Mouse (Mus musculus) heart, embryonic 14.5 days (tissue): ENCODE data around the gene Abcc8. TPM values are rescaled to one million over a fixed set of nuclear protein-coding genes. Genes with fewer than 3 reads are reported as not detected.

Experiments
- ATAC-seq: fragments of 200-750 bp; cut with Nextera tagmentation; 2 replicates; pipeline ENCODE4 v1.8.0; 2017; ENCODE audit warnings: low read depth, moderate TSS enrichment; ENCODE audit not compliant: insufficient number of reproducible peaks, insufficient read depth, low FRiP score
- H3K27ac ChIP-seq, 2 experiments: fragments of 200-500 bp in 1 of 2; fragments of 300-500 bp in 1 of 2; sonication (generic) in 1 of 2; replicated peaks in 1 of 2; 2 replicates each; pipeline ENCODE4 v1.5.1; 2012 to 2014; ENCODE audit warnings: low read depth in 2 of 2, low read length in 2 of 2, control low read depth in 1 of 2, mild to moderate bottlenecking in 1 of 2, mixed read lengths in 1 of 2; ENCODE audit not compliant: control insufficient read depth in 1 of 2, insufficient read depth in 1 of 2
- H3K27me3 ChIP-seq: fragments of 300-500 bp; sonication (generic); 2 replicates; pipeline ENCODE4 v1.6.1; 2014; ENCODE audit warnings: mild to moderate bottlenecking, low read length, control low read depth; ENCODE audit not compliant: control insufficient read depth, insufficient read depth
- H3K36me3 ChIP-seq: fragments of 300-500 bp; sonication (generic); 2 replicates; pipeline ENCODE4 v1.6.1; 2014; ENCODE audit warnings: mild to moderate bottlenecking, control low read depth, low read length, mixed read lengths; ENCODE audit not compliant: control insufficient read depth, insufficient read depth
- H3K4me1 ChIP-seq, 2 experiments: fragments of 200-500 bp in 1 of 2; fragments of 300-500 bp in 1 of 2; sonication (generic) in 1 of 2; 2 replicates each; pipeline ENCODE4 v1.6.1; 2012 to 2014; ENCODE audit warnings: low read length in 2 of 2, control low read depth in 1 of 2, mixed read lengths in 1 of 2; ENCODE audit not compliant: control insufficient read depth in 2 of 2, insufficient read depth in 2 of 2
- H3K4me2 ChIP-seq: fragments of 300-500 bp; sonication (generic); 2 replicates; pipeline ENCODE4 v1.6.1; 2014; ENCODE audit warnings: mild to moderate bottlenecking, low read length
- H3K4me3 ChIP-seq, 2 experiments: fragments of 200-500 bp in 1 of 2; fragments of 300-500 bp in 1 of 2; sonication (generic) in 1 of 2; 2 replicates each; pipeline ENCODE4 v1.5.1; 2012 to 2014; ENCODE audit warnings: low read length in 2 of 2, mild to moderate bottlenecking in 2 of 2, control low read depth in 1 of 2, low read depth in 1 of 2, moderate library complexity in 1 of 2; ENCODE audit not compliant: control insufficient read depth in 1 of 2, insufficient read depth in 1 of 2
- H3K9ac ChIP-seq: fragments of 300-500 bp; sonication (generic); 2 replicates; pipeline ENCODE4 v1.6.1; 2014; ENCODE audit warnings: mild to moderate bottlenecking, low read length
- H3K9me3 ChIP-seq: fragments of 300-500 bp; sonication (generic); 2 replicates; pipeline ENCODE4 v1.6.1; 2016; ENCODE audit warnings: low read length, control low read depth; ENCODE audit not compliant: control insufficient read depth
- WGBS: fragments of 180-500 bp; shearing (Covaris S2); extraction: QIAGEN DNeasy Blood & Tissue Kit; methylation state at CpG from one replicate; pipeline ENCODE4 v1.1.7; 2014; 5-methylcytosine and 5-hydroxymethylcytosine counted together
- polyA plus RNA-seq: library from polyadenylated mRNA; unstranded; fragments of >200 nt; fragmentation: Nextera tagmentation; extraction: Ambion mirVana; gene quantifications from 2 replicates; pipeline ENCODE4 v1.2.1, GENCODE M21; 2014

Gene Abcc8
- 17.3 and 18.8 TPM in 2 replicates for polyA plus RNA-seq

- Histone ChIP-seq H3K36me3 (no peaks in the 10 kb centered on the region), H3K4me2 (peak within 1 kb of the TSS; percentile 88), H3K27me3 (peaks cover 44% of the 10 kb centered on the region), H3K9ac (peak within 1 kb of the TSS; percentile 72), H3K4me1 (no peaks in the 10 kb centered on the region; a peak in 1 of 4 replicates), H3K9me3 (no peaks in the 10 kb centered on the region), H3K27ac (no peak within 1 kb of the TSS), H3K4me3 (peak within 1 kb of the TSS; percentile 51 to 57)
- ATAC-seq: peak; percentile 22; the same call in 1 of the 2 replicates
- under 1% methylated on average over 75 of the region's 75 CpGs for WGBS
Measured at GRCm38 (mm10) chr7:46179431-46180275, at the start of gene Abcc8. Abcc8 (minus strand) TSS chr7:46180033.

GRCm38 (mm10) chr7:46226936-46227335, 47.1 kb upstream of the Abcc8 start:
- H3K36me3 ChIP-seq: no peaks in the 10 kb centered on the region
- peak; percentile 49; the same call in 1 of the 2 replicates for ATAC-seq
- H3K9me3 ChIP-seq: no peaks in the 10 kb centered on the region
- H3K9ac ChIP-seq: no peak overlapping the region
- no peaks in the 10 kb centered on the region for H3K27me3 ChIP-seq
- no peak overlapping the region for H3K4me3 ChIP-seq
- no peak overlapping the region for H3K27ac ChIP-seq
- H3K4me2 ChIP-seq: no peak overlapping the region
- H3K4me1 ChIP-seq: peaks cover 0 to 4% of the 10 kb centered on the region in 2 experiments; a peak in 2 of 4 replicates
- 27% methylated on average over 4 of the region's 4 CpGs for WGBS

DNA sequence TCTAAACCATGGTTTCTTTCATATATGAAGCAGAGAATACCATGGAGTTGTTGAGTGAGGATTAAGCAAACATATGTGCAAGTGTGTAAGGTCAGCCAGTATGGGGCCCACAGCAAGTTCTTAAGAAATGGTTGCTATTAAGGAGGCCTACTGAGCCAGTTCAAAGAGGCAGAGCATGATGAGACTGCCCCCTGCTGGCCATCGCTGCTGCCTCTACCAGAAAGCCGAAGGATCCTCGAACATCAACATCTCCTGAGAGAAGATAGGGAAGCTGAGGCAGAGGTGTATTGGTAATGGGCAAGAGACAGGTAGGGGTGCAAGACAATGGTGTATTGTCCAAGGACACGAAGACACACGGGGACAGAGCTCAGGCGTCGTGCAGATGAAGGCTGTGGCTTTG, 46.4 kb upstream of the Abcc8 start:
- ATAC-seq: no peak
- Histone ChIP-seq H3K27ac (no peak overlapping the region), H3K4me3 (no peak overlapping the region), H3K27me3 (no peaks in the 10 kb centered on the region), H3K4me2 (no peak overlapping the region), H3K4me1 (peaks cover 0 to 4% of the 10 kb centered on the region in 2 experiments; a peak in 2 of 4 replicates), H3K9ac (no peak overlapping the region), H3K36me3 (no peaks in the 10 kb centered on the region), H3K9me3 (no peaks in the 10 kb centered on the region)
- 24% methylated on average over 7 of the region's 7 CpGs for WGBS

GRCm38 (mm10) chr7:46220591-46221129, 40.8 kb upstream of the Abcc8 start:
- no peaks in the 10 kb centered on the region for H3K4me1 ChIP-seq
- WGBS: 69% methylated on average over 8 of the region's 8 CpGs
- H3K9me3 ChIP-seq: no peaks in the 10 kb centered on the region
- no peak overlapping the region for H3K9ac ChIP-seq
- ATAC-seq: no peak
- H3K27ac ChIP-seq: no peak overlapping the region
- H3K27me3 ChIP-seq: peaks cover 14% of the 10 kb centered on the region; the same call in 1 of the 2 replicates
- H3K36me3 ChIP-seq: no peaks in the 10 kb centered on the region
- no peak overlapping the region for H3K4me3 ChIP-seq
- no peak overlapping the region for H3K4me2 ChIP-seq

GRCm38 (mm10) chr7:46218415-46218814, 38.6 kb upstream of the Abcc8 start:
- no peak for ATAC-seq
- Histone ChIP-seq H3K4me1 (no peaks in the 10 kb centered on the region), H3K4me2 (no peak overlapping the region), H3K4me3 (no peak overlapping the region), H3K27ac (no peak overlapping the region), H3K9ac (no peak overlapping the region), H3K36me3 (no peaks in the 10 kb centered on the region), H3K9me3 (no peaks in the 10 kb centered on the region), H3K27me3 (peaks cover 14% of the 10 kb centered on the region; the same call in 1 of the 2 replicates)
- WGBS: 19% methylated on average over 11 of the region's 11 CpGs

GRCm38 (mm10) chr7:46216481-46216880, 36.6 kb upstream of the Abcc8 start:
- ATAC-seq: no peak
- peaks cover 14% of the 10 kb centered on the region; the same call in 1 of the 2 replicates for H3K27me3 ChIP-seq
- no peak overlapping the region for H3K4me2 ChIP-seq
- no peaks in the 10 kb centered on the region for H3K9me3 ChIP-seq
- H3K4me3 ChIP-seq: no peak overlapping the region
- H3K4me1 ChIP-seq: no peaks in the 10 kb centered on the region
- H3K9ac ChIP-seq: no peak overlapping the region
- no peak overlapping the region for H3K27ac ChIP-seq
- WGBS: 65% methylated on average over 2 of the region's 2 CpGs
- H3K36me3 ChIP-seq: no peaks in the 10 kb centered on the region

DNA sequence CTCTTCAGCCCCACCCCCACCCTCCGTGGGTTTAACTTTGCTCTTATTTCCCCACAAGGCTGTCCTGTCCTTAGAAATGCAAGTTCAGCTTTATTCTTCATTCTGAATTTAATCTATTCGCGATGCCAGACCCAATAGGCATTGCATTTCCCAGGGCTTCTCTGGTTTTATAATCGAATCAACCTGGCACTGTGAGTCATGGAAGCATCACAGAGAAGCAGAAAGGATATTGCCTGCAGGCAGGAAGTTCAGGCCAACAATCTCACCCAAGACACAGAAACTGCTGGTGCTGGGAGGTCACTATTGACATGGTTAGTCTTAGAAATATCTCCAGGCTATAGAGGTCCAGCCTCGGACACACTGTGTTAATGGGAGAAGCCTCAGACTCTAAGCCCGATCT, 30.4 kb upstream of the Abcc8 start:
- no peak overlapping the region for H3K27ac ChIP-seq
- no peak for ATAC-seq
- WGBS: 86% methylated on average over 6 of the region's 6 CpGs

More for the DNA sequence above, 30.4 kb upstream of the Abcc8 start:
- Histone ChIP-seq H3K4me2 (no peak overlapping the region), H3K4me3 (no peak overlapping the region), H3K27me3 (no peaks in the 10 kb centered on the region; the same call in 1 of the 2 replicates), H3K36me3 (no peaks in the 10 kb centered on the region), H3K9me3 (no peaks in the 10 kb centered on the region), H3K4me1 (no peaks in the 10 kb centered on the region), H3K9ac (no peak overlapping the region)
